Mouse (Mus musculus): ENCODE results near the gene Tbc1d14.

GRCm38 (mm10) chr5:36534455-36535030, 58.5 kb downstream of the Tbc1d14 start:
- TF ChIP-seq POLR2A (IDR thresholded peaks at IDR 0.05; ENCODE audit: extremely low read depth, insufficient read depth, low read length) (no peak), CTCF (IDR thresholded peaks at IDR 0.05; ENCODE audit: low read depth, low read length) (no peak)
